12 mouse cellular contexts compared by ENCODE assay signal in genomic region chr4:118039964-118040363, GRCm38 (mm10).
"Had no signal": no experiment of that assay in that cellular context is flagged by ENCODE, and none has a peak within 500 bp of the region (broad histone marks: within the 10 kb centered on the region; RNA-seq: fewer than 3 reads in every experiment).

No protein-coding gene starts in this region.

- H3K4me3 ChIP-seq: layer of hippocampus, adult 2 months; liver, embryonic 13.5 days; stomach, embryonic 15.5 days had no signal

- H3K36me3 ChIP-seq: liver, embryonic 13.5 days; stomach, embryonic 15.5 days had no signal

- H3K4me2 ChIP-seq: liver, embryonic 13.5 days; stomach, embryonic 15.5 days had no signal

- ATAC-seq: intestine, embryonic 16.5 days; liver, postnatal 0 days had no signal

- H3K27ac ChIP-seq: layer of hippocampus, adult 2 months; liver, embryonic 13.5 days; stomach, embryonic 15.5 days had no signal

- H3K9me3 ChIP-seq: liver, embryonic 13.5 days; stomach, embryonic 15.5 days had no signal

- DNase-seq: kidney, adult 8-10 months; kidney, postnatal 4 days; left cerebral cortex, postnatal 4 days; liver; liver, embryonic 13.5 days; liver, postnatal 0 days; right cerebral cortex, postnatal 14 days; thymus, adult 2 months; thymus, postnatal 36 days had no signal

- H3K9ac ChIP-seq: liver, postnatal 0 days; stomach, embryonic 15.5 days had no signal

- H3K27me3 ChIP-seq: liver, embryonic 13.5 days; stomach, embryonic 15.5 days had no signal
